Mouse (Mus musculus): ENCODE results near the gene Prr23a2. TPM values are rescaled to one million over a fixed set of nuclear protein-coding genes. Genes with fewer than 3 reads are reported as not detected.

Gene Prr23a2
- polyA plus RNA-seq, 1 experiment from 2014 or later, result not detected

Other genes with a start within 250 kb of the Prr23a2 start
- not detected in 2 replicates for gene Prr23a1, start 14.0 kb upstream of the Prr23a2 start, polyA plus RNA-seq (2014; fragmentation: Nextera tagmentation; extraction: Ambion mirVana)
- not detected in 2 replicates for gene Prr23a3, start 8.3 kb downstream of the Prr23a2 start, polyA plus RNA-seq (2014; fragmentation: Nextera tagmentation; extraction: Ambion mirVana)
- not detected in 2 replicates for gene 7420426K07Rik, start 46.6 kb downstream of the Prr23a2 start, polyA plus RNA-seq (2014; fragmentation: Nextera tagmentation; extraction: Ambion mirVana)
- gene Foxl2, start 98.8 kb downstream of the Prr23a2 start, polyA plus RNA-seq (2014; fragmentation: Nextera tagmentation; extraction: Ambion mirVana), result 1.7 and 3.1 TPM in 2 replicates
- gene Faim, start 129.9 kb downstream of the Prr23a2 start, polyA plus RNA-seq (2014; fragmentation: Nextera tagmentation; extraction: Ambion mirVana), result 74.7 and 78.4 TPM in 2 replicates
- gene Gm1123, start 179.2 kb downstream of the Prr23a2 start, polyA plus RNA-seq (2014; fragmentation: Nextera tagmentation; extraction: Ambion mirVana), result not detected in 2 replicates

Measured in forebrain, embryonic 11.5 days (tissue).